Mouse (Mus musculus) hindbrain, embryonic 11.5 days (tissue): ENCODE measurements at regions not wholly inside any gene's neighbourhood (a gene's known extent, or its start where the extent isn't known, plus 50 kb on each side); places are given as distances from the start of the nearest gene placed in this dataset.

ENCODE experiments used
- ATAC-seq: fragments of 200-750 bp; cut with Nextera tagmentation; 2 replicates; pipeline ENCODE4 v1.8.0; 2017; ENCODE audit warnings: mild to moderate bottlenecking, moderate TSS enrichment, moderate library complexity; ENCODE audit not compliant: low FRiP score
- DNase-seq: peaks from one replicate; pipeline ENCODE4 v3.0.0-alpha.2; 2015; ENCODE audit warnings: low spot score
- H3K27ac ChIP-seq: fragments of 300-500 bp; sonication (generic); 2 replicates; pipeline ENCODE4 v1.5.1; 2014; ENCODE audit warnings: mild to moderate bottlenecking, low read depth, low read length
- H3K27me3 ChIP-seq: fragments of 300-500 bp; sonication (generic); 2 replicates; pipeline ENCODE4 v1.6.1; 2014; ENCODE audit warnings: mild to moderate bottlenecking, low read length, moderate library complexity, mixed read lengths; ENCODE audit not compliant: control insufficient read depth, insufficient read depth
- H3K36me3 ChIP-seq: fragments of 300-500 bp; sonication (generic); 2 replicates; pipeline ENCODE4 v1.6.1; 2014; ENCODE audit warnings: mild to moderate bottlenecking, low read length, moderate library complexity, mixed read lengths; ENCODE audit not compliant: control insufficient read depth, insufficient read depth
- H3K4me1 ChIP-seq: fragments of 300-500 bp; sonication (generic); replicated peaks from 2 replicates; pipeline ENCODE4 v1.6.1; 2014; ENCODE audit warnings: low read length, mixed read lengths; ENCODE audit not compliant: control insufficient read depth, insufficient read depth
- H3K4me2 ChIP-seq: fragments of 300-500 bp; sonication (generic); replicated peaks from 2 replicates; pipeline ENCODE4 v1.6.1; 2014; ENCODE audit warnings: mild to moderate bottlenecking, low read depth, low read length
- H3K4me3 ChIP-seq: fragments of 300-500 bp; sonication (generic); 2 replicates; pipeline ENCODE4 v1.5.1; 2014; ENCODE audit warnings: low read depth, low read length
- H3K9ac ChIP-seq: fragments of 300-500 bp; sonication (generic); 2 replicates; pipeline ENCODE4 v1.6.1; 2014; ENCODE audit warnings: low read depth, low read length
- H3K9me3 ChIP-seq: fragments of 300-500 bp; sonication (generic); 2 replicates; pipeline ENCODE4 v1.6.1; 2016; ENCODE audit warnings: low read length; ENCODE audit not compliant: control insufficient read depth
- WGBS: fragments of 180-500 bp; shearing (Covaris S2); extraction: QIAGEN DNeasy Blood & Tissue Kit; methylation state at CpG from one replicate; pipeline ENCODE4 v1.1.7; 2014; 5-methylcytosine and 5-hydroxymethylcytosine counted together

DNA sequence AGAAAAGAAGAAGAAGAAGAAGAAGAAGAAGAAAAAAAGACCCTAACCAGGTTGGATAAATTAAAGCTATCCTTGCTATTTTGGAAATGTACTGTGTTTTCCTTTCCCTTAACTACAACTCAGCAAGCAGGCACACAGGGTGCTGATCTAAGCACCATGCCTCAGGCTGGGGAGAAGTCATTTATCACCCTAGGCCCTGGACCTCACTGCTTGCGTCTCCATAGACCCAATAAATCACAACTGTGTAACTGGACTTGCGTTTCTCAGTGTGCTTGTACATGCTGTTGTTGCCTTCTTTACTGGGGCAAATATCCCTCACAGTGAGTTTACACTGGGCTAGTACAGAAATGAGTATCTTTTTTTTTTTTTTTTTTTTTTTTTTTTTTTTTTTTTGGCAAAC, 113.4 kb upstream of the Hmga2 start:
- no peak for DNase-seq
- Histone ChIP-seq H3K4me3 (no peak overlapping the region), H3K9me3 (no peaks in the 10 kb centered on the region), H3K9ac (no peak overlapping the region), H3K36me3 (no peaks in the 10 kb centered on the region), H3K27me3 (no peaks in the 10 kb centered on the region), H3K4me1 (no peaks in the 10 kb centered on the region; the same call in 1 of the 2 replicates), H3K4me2 (no peak overlapping the region), H3K27ac (no peak overlapping the region)
- WGBS: 50% methylated on average over 2 of the region's 2 CpGs
- ATAC-seq: no peak

DNA sequence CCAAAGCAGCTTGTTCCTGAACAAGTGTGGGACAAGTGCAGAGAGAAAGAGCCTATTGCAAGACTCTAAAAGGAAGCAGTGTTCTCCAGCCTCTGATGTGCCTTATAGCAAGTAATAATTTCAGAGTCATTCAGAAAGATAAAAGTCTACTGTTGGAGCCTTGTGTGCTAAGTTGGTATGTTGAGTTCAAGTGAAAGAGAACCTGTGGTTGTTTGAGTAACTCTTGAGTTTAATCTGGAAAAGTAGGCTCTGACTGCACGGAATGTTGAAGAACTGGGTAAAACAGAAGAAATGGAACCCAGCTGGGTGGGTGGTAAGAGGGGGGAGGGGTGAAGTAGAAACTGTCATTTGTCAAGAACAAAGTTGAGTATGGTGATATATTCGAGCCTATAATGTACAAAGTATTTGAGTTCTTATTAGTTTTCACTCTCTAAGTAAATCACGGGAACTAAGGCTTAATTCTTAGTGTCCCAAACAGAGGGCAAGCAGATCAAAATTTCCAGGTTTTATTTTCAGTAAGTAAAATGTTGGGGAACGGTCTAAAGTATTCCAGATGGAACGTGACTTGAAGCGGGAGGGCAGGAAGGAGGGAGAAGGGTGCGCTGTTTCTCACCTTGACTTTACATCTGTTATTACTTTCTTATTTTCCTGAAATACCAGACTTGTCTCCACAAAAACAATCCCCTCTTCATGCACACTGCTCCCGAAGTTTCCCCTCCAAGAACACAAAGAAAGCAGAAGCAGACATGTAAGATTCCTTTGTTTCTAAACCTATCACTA, 111.8 kb upstream of the Hmga2 start:
- H3K9ac ChIP-seq: no peak overlapping the region
- DNase-seq: no peak
- no peak overlapping the region for H3K4me3 ChIP-seq
- 70% methylated on average over 8 of the region's 8 CpGs for WGBS
- H3K27me3 ChIP-seq: no peaks in the 10 kb centered on the region
- no peaks in the 10 kb centered on the region for H3K36me3 ChIP-seq
- no peak overlapping the region for H3K4me2 ChIP-seq
- H3K9me3 ChIP-seq: no peaks in the 10 kb centered on the region
- no peak for ATAC-seq
- no peaks in the 10 kb centered on the region; the same call in 1 of the 2 replicates for H3K4me1 ChIP-seq
- H3K27ac ChIP-seq: no peak overlapping the region

DNA sequence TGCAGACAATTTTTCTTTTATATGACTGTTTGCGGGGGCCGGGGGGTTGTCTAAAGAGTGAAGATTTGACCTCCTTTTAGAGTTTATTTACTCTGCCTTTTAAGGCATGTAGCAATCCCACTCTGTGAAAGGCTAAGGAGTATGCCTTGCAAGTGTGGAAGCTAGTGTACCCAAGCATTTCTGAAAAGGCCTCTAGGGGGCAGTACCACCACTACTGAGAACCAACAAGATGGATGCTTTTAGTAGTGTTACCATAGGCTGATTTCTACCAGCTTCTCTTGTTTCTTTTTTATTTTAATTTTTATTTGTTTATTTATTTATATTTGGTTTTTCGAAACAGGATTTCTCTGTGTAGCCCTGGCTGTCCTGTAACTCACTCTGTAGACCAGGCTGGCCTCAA, 110.9 kb upstream of the Hmga2 start:
- no peaks in the 10 kb centered on the region for H3K36me3 ChIP-seq
- no peak overlapping the region for H3K4me3 ChIP-seq
- H3K9ac ChIP-seq: no peak overlapping the region
- H3K27ac ChIP-seq: no peak overlapping the region
- no peak overlapping the region for H3K4me2 ChIP-seq
- peak; percentile 51 for DNase-seq
- H3K27me3 ChIP-seq: no peaks in the 10 kb centered on the region
- WGBS: 89% methylated on average over 3 of the region's 3 CpGs
- H3K4me1 ChIP-seq: no peaks in the 10 kb centered on the region; the same call in 1 of the 2 replicates
- ATAC-seq: no peak
- H3K9me3 ChIP-seq: no peaks in the 10 kb centered on the region

DNA sequence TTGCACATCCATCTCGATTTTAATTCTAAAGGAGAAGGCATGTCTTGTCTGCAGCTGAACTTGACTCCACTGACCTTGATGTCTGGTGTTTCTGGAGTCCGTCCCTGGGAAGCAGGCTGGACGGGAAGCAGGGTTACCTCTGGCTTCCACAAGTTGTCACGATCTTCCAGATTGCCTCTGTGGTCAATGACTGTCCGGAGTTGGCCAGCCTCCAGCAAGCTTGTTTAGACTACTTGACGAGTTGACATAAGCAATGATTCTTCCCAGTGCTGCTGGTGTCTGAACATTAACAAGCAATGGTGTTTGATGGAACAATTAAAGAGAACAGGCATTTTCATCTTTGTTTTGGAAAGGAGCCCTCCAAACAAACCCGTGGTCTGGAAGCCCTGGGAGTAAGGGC, 106.2 kb upstream of the Hmga2 start:
- DNase-seq (no peak), ATAC-seq (no peak)
- WGBS: 69% methylated on average over 7 of the region's 7 CpGs

DNA sequence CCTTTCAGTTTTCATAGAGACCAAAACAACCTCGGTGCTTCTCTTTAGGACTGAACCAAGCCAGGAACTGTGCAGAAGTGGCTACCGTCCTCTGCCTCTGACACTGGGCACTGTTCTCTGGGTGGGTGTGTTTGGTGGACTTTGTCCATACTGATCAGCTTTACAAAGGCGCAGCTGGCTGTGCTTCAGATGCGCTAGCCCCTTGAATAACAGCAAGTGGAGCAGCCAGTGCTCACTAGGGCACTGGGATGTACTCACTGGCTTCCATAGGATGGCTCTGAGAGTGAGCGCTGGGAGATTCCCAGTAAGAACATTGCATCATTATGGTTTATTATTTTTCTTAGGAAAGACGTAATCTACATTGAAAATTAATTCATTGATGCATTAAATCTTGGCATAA, 105.3 kb upstream of the Hmga2 start:
- Histone ChIP-seq H3K36me3 (no peaks in the 10 kb centered on the region), H3K4me2 (no peak overlapping the region), H3K27me3 (no peaks in the 10 kb centered on the region), H3K9ac (no peak overlapping the region), H3K27ac (no peak overlapping the region), H3K4me3 (no peak overlapping the region), H3K9me3 (no peaks in the 10 kb centered on the region), H3K4me1 (no peaks in the 10 kb centered on the region)
- ATAC-seq (no peak), DNase-seq (no peak)
- WGBS: 89% methylated on average over 6 of the region's 6 CpGs

More for the DNA sequence above, 106.2 kb upstream of the Hmga2 start:
- Histone ChIP-seq H3K36me3 (no peaks in the 10 kb centered on the region), H3K4me3 (no peak overlapping the region), H3K9me3 (no peaks in the 10 kb centered on the region), H3K9ac (no peak overlapping the region), H3K27ac (no peak overlapping the region), H3K4me1 (no peaks in the 10 kb centered on the region), H3K27me3 (no peaks in the 10 kb centered on the region), H3K4me2 (no peak overlapping the region)

DNA sequence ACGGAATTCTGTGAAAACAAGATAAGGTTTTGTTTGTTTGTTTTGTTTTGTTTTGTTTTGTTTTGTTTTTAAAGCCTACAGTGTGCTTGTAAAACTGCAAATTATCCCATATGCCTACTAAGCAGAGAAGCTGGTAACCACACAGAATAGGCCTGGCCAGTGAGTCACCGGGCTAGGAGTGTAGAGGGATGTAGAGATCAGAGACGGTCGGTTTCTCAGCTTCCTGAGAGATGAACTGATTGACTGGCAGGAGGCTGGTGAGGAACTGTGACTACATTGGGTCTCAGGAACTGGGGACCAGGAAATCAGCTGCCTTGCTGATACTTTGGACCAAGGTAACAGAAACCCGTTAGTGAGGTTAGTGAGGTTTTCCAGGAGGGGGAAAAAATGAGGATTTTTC, 100.6 kb upstream of the Hmga2 start:
- ATAC-seq (no peak), DNase-seq (no peak)
- WGBS: 65% methylated on average over 5 of the region's 5 CpGs
- no peaks in the 10 kb centered on the region for H3K36me3 ChIP-seq
- H3K4me1 ChIP-seq: no peaks in the 10 kb centered on the region
- H3K27ac ChIP-seq: no peak overlapping the region
- no peaks in the 10 kb centered on the region for H3K27me3 ChIP-seq
- H3K9ac ChIP-seq: no peak overlapping the region
- H3K4me2 ChIP-seq: no peak overlapping the region
- H3K4me3 ChIP-seq: no peak overlapping the region
- no peaks in the 10 kb centered on the region for H3K9me3 ChIP-seq

DNA sequence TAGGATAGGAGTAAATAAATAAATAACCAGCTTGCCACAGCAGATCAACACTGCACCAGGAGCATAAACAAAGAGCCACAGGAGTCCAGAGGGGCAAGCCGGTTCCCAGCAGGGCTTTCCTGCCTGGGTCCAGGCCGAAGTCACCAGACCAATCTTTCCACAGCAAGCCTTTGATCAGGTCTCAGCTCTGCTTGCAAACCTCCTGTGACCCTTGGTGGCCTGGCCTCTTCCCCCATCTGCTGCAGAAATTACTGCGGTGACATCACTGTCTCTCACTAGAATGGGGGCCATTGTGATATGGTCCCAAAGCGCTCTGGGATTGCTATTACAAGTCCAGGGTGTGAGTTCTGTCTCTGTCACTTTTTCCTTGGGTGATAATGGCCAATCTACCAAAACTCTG, 99.9 kb upstream of the Hmga2 start:
- Histone ChIP-seq H3K4me3 (no peak overlapping the region), H3K4me2 (no peak overlapping the region), H3K27me3 (no peaks in the 10 kb centered on the region), H3K9ac (no peak overlapping the region), H3K27ac (no peak overlapping the region), H3K4me1 (no peaks in the 10 kb centered on the region), H3K9me3 (no peaks in the 10 kb centered on the region), H3K36me3 (no peaks in the 10 kb centered on the region)
- no peak for DNase-seq
- WGBS: 8% methylated on average over 4 of the region's 4 CpGs
- ATAC-seq: no peak

DNA sequence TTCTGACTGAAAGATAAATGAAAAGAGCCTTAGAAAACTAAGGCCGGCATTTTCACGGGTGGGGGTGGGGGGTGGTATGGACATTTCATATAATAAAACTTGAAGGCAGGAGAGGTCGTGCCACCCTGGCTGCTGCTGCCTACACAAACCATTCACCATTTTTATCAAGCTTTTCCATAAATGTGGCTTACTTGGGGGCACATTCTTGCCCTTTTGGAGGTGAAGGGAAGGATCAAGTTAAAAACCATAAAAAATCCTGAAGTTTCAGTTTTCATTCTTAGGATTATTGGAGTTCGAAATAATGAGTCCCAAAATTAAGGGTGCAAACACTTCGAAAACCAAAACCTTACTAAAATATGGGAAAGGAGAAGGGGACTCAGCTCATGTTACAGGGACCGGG, 95.1 kb upstream of the Hmga2 start:
- no peaks in the 10 kb centered on the region for H3K4me1 ChIP-seq
- H3K4me3 ChIP-seq: no peak overlapping the region
- H3K9me3 ChIP-seq: no peaks in the 10 kb centered on the region
- H3K27me3 ChIP-seq: no peaks in the 10 kb centered on the region
- H3K4me2 ChIP-seq: no peak overlapping the region
- no peaks in the 10 kb centered on the region for H3K36me3 ChIP-seq
- H3K27ac ChIP-seq: no peak overlapping the region
- DNase-seq (no peak), ATAC-seq (no peak)
- no peak overlapping the region for H3K9ac ChIP-seq
- WGBS: 23% methylated on average over 6 of the region's 6 CpGs

DNA sequence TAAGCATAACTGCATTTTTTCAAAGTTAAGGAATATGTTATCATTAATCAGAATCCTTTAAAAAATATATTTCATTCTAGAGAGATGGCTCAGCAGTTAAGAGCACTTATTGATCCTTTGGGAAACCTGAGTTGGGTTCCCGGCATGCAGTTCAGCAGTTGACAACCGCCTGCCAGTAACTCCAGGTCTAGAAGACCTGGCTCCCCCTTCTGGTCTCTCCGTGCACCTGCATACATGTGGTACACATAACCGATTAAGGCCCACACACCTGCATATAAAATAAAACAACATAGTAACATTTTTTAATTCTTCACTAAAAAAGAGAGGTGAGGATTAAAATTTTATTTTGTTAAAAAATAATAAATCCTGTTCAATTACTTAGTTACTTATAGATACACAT, 89.7 kb upstream of the Hmga2 start:
- Histone ChIP-seq H3K9ac (no peak overlapping the region), H3K27me3 (no peaks in the 10 kb centered on the region; the same call in 1 of the 2 replicates), H3K4me3 (no peak overlapping the region), H3K4me1 (0 out of 2 replicates have a peak, but pooled peaks cover 3% of the 10 kb centered on the region), H3K4me2 (no peak overlapping the region), H3K27ac (no peak overlapping the region), H3K36me3 (no peaks in the 10 kb centered on the region), H3K9me3 (no peaks in the 10 kb centered on the region)
- DNase-seq (no peak), ATAC-seq (no peak)
- WGBS: 97% methylated on average over 4 of the region's 4 CpGs
